Mouse (Mus musculus) left cerebral cortex, adult 9 months (tissue): ENCODE results near the gene Rgs13.
"Not testable (repeated sequence)": the region's sequence is repeated elsewhere in the genome, so short reads cannot be mapped to it uniquely, and the experiment has no call there.

ENCODE experiments used
- DNase-seq, 2 experiments: peaks; one replicate each; pipeline ENCODE4 v3.0.0; 2022; ENCODE audit warnings: low spot score in 2 of 2

The Rgs13 gene

GRCm38 (mm10) chr1:144152184-144152525, 25.0 kb downstream of the Rgs13 start:
- no peak for DNase-seq

- peak; percentile 55 to 74 for DNase-seq
Observed at GRCm38 (mm10) chr1:144151401-144152183, 25.6 kb downstream of the Rgs13 start.

- DNase-seq = no peak
Observed at GRCm38 (mm10) chr1:144149997-144150396, 27.2 kb downstream of the Rgs13 start.

GRCm38 (mm10) chr1:144141398-144141797, 35.8 kb downstream of the Rgs13 start:
- DNase-seq = not testable (repeated sequence)

- no peak for DNase-seq
Observed at GRCm38 (mm10) chr1:144139847-144140246, 37.3 kb downstream of the Rgs13 start.

- peak; percentile 64 to 73 for DNase-seq
Observed at GRCm38 (mm10) chr1:144127965-144128364, 49.2 kb downstream of the Rgs13 start.

GRCm38 (mm10) chr1:144120042-144120441, 57.1 kb downstream of the Rgs13 start:
- DNase-seq = no peak

- no peak for DNase-seq
Observed at GRCm38 (mm10) chr1:144119456-144119855, 57.7 kb downstream of the Rgs13 start.

- DNase-seq = no peak
Observed at GRCm38 (mm10) chr1:144115848-144116727, 61.1 kb downstream of the Rgs13 start.

- DNase-seq = no peak
Observed at GRCm38 (mm10) chr1:144113438-144114074, 63.6 kb downstream of the Rgs13 start.

GRCm38 (mm10) chr1:144112946-144113345, 64.2 kb downstream of the Rgs13 start:
- no peak for DNase-seq

- DNase-seq = no peak
Observed at GRCm38 (mm10) chr1:144098587-144099258, 78.4 kb downstream of the Rgs13 start.

- DNase-seq = no peak
Observed at GRCm38 (mm10) chr1:144090410-144090809, 86.8 kb downstream of the Rgs13 start.
